Mouse (Mus musculus): Measurements from ENCODE around the gene Arhgef26.

DNA sequence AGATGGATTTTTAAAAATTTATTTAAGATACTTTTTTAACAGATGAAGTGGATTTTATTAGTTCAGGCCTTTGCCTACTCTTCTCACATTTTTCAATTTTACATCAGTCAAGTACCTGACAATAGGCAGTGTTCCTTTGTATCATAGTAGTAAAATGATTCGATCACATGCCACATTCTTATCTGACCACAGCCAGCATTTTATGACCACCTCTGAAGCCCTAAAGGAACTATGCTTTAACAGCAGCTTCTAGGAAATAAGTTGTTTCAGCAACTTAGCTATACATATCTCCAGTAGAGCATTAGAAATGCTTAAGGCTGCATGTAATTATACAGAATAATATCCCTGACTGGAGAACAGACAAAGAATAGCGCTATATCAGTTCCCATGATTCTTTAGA, 146.2 kb downstream of the Arhgef26 start:
- TF ChIP-seq CTCF (IDR thresholded peaks at IDR 0.05; ENCODE audit: borderline replicate concordance, extremely low read depth, insufficient read depth, insufficient read length) (no peak), POLR2A (IDR thresholded peaks at IDR 0.05; ENCODE audit: borderline replicate concordance, extremely low read depth, insufficient read depth, insufficient read length, poor library complexity, severe bottlenecking) (no peak)

All from brain, embryonic 14.5 days (tissue).